Mouse (Mus musculus): Measurements from ENCODE around the gene Slc9a1. TPM values are rescaled to one million over a fixed set of nuclear protein-coding genes. Genes with fewer than 3 reads are reported as not detected.

Slc9a1 gene
- polyA plus RNA-seq (2015; fragmentation: Nextera tagmentation; extraction: Ambion mirVana) = 7.2 and 8.1 TPM in 2 replicates

- Histone ChIP-seq H3K4me3 (ENCODE audit: low read length) (peak within 1 kb of the TSS; percentile 87), H3K27me3 (ENCODE audit: control insufficient read depth, insufficient read depth, low read length) (no peaks in the 10 kb centered on the region), H3K27ac (ENCODE audit: low read length) (peak within 1 kb of the TSS; percentile 80), H3K4me2 (ENCODE audit: low read depth, low read length) (peak within 1 kb of the TSS; percentile 86), H3K9me3 (replicated peaks; ENCODE audit: control insufficient read depth, low read length) (no peaks in the 10 kb centered on the region), H3K9ac (ENCODE audit: low read length) (peak within 1 kb of the TSS; percentile 95), H3K36me3 (ENCODE audit: control insufficient read depth, insufficient read depth) (no peaks in the 10 kb centered on the region), H3K4me1 (ENCODE audit: control insufficient read depth, insufficient read depth, low read length) (peaks cover 37% of the 10 kb centered on the region)
- ATAC-seq (replicated peaks; ENCODE audit: extremely low read depth, insufficient read depth, low FRiP score) = peak; percentile 95
- WGBS = under 1% methylated on average over 40 of the region's 40 CpGs
Observed at GRCm38 (mm10) chr4:133369553-133370297, at the start of gene Slc9a1. Slc9a1 (plus strand) TSS chr4:133369706.

GRCm38 (mm10) chr4:133328129-133328528 lies 41.4 kb upstream of the Slc9a1 start:
- H3K4me2 ChIP-seq (ENCODE audit: low read depth, low read length) = no peak overlapping the region
- no peaks in the 10 kb centered on the region for H3K27me3 ChIP-seq (ENCODE audit: control insufficient read depth, insufficient read depth, low read length)
- H3K4me1 ChIP-seq (ENCODE audit: control insufficient read depth, insufficient read depth, low read length) = peaks cover 3% of the 10 kb centered on the region; the same call in 1 of the 2 replicates
- 53% methylated on average over 7 of the region's 7 CpGs for WGBS
- H3K9me3 ChIP-seq (replicated peaks; ENCODE audit: control insufficient read depth, low read length) = no peaks in the 10 kb centered on the region
- no peaks in the 10 kb centered on the region for H3K36me3 ChIP-seq (ENCODE audit: control insufficient read depth, insufficient read depth)
- no peak for ATAC-seq (replicated peaks; ENCODE audit: extremely low read depth, insufficient read depth, low FRiP score)
- H3K4me3 ChIP-seq (ENCODE audit: low read length) = no peak overlapping the region
- H3K9ac ChIP-seq (ENCODE audit: low read length) = no peak overlapping the region
- H3K27ac ChIP-seq (ENCODE audit: low read length) = no peak overlapping the region

GRCm38 (mm10) chr4:133330296-133330695 lies 39.2 kb upstream of the Slc9a1 start:
- H3K27ac ChIP-seq (ENCODE audit: low read length) = no peak overlapping the region
- H3K9me3 ChIP-seq (replicated peaks; ENCODE audit: control insufficient read depth, low read length) = no peaks in the 10 kb centered on the region
- H3K4me3 ChIP-seq (ENCODE audit: low read length) = no peak overlapping the region
- WGBS = 79% methylated on average over 4 of the region's 4 CpGs
- H3K4me1 ChIP-seq (ENCODE audit: control insufficient read depth, insufficient read depth, low read length) = peaks cover 3% of the 10 kb centered on the region; the same call in 1 of the 2 replicates
- H3K36me3 ChIP-seq (ENCODE audit: control insufficient read depth, insufficient read depth) = no peaks in the 10 kb centered on the region
- H3K27me3 ChIP-seq (ENCODE audit: control insufficient read depth, insufficient read depth, low read length) = no peaks in the 10 kb centered on the region
- H3K4me2 ChIP-seq (ENCODE audit: low read depth, low read length) = no peak overlapping the region
- ATAC-seq (replicated peaks; ENCODE audit: extremely low read depth, insufficient read depth, low FRiP score) = no peak
- H3K9ac ChIP-seq (ENCODE audit: low read length) = no peak overlapping the region

GRCm38 (mm10) chr4:133333306-133333705 lies 36.2 kb upstream of the Slc9a1 start:
- ATAC-seq (replicated peaks; ENCODE audit: extremely low read depth, insufficient read depth, low FRiP score) = no peak; the same call in 1 of the 2 replicates

GRCm38 (mm10) chr4:133337833-133338520 lies 31.5 kb upstream of the Slc9a1 start:
- WGBS = 11% methylated on average over 14 of the region's 14 CpGs
- Histone ChIP-seq H3K27ac (ENCODE audit: low read length) (no peak overlapping the region; the same call in 1 of the 2 replicates), H3K27me3 (ENCODE audit: control insufficient read depth, insufficient read depth, low read length) (peaks cover 2% of the 10 kb centered on the region; the same call in 1 of the 2 replicates), H3K4me1 (ENCODE audit: control insufficient read depth, insufficient read depth, low read length) (peaks cover 8% of the 10 kb centered on the region; the same call in 1 of the 2 replicates), H3K36me3 (ENCODE audit: control insufficient read depth, insufficient read depth) (no peaks in the 10 kb centered on the region), H3K4me3 (ENCODE audit: low read length) (peak overlapping the region; percentile 95), H3K9ac (ENCODE audit: low read length) (peak overlapping the region; percentile 94), H3K9me3 (replicated peaks; ENCODE audit: control insufficient read depth, low read length) (no peaks in the 10 kb centered on the region), H3K4me2 (ENCODE audit: low read depth, low read length) (peak overlapping the region; percentile 88)
- no peak for ATAC-seq (replicated peaks; ENCODE audit: extremely low read depth, insufficient read depth, low FRiP score)

More at GRCm38 (mm10) chr4:133333306-133333705, 36.2 kb upstream of the Slc9a1 start:
- H3K9ac ChIP-seq (ENCODE audit: low read length) = no peak overlapping the region
- WGBS = 78% methylated on average over 6 of the region's 6 CpGs
- H3K4me2 ChIP-seq (ENCODE audit: low read depth, low read length) = no peak overlapping the region
- no peak overlapping the region for H3K4me3 ChIP-seq (ENCODE audit: low read length)
- no peaks in the 10 kb centered on the region for H3K9me3 ChIP-seq (replicated peaks; ENCODE audit: control insufficient read depth, low read length)
- no peak overlapping the region for H3K27ac ChIP-seq (ENCODE audit: low read length)
- H3K27me3 ChIP-seq (ENCODE audit: control insufficient read depth, insufficient read depth, low read length) = no peaks in the 10 kb centered on the region
- peaks cover 8% of the 10 kb centered on the region; the same call in 1 of the 2 replicates for H3K4me1 ChIP-seq (ENCODE audit: control insufficient read depth, insufficient read depth, low read length)
- no peaks in the 10 kb centered on the region for H3K36me3 ChIP-seq (ENCODE audit: control insufficient read depth, insufficient read depth)

GRCm38 (mm10) chr4:133338521-133339095 lies 30.9 kb upstream of the Slc9a1 start:
- Histone ChIP-seq H3K36me3 (ENCODE audit: control insufficient read depth, insufficient read depth) (no peaks in the 10 kb centered on the region), H3K4me2 (ENCODE audit: low read depth, low read length) (peak overlapping the region; percentile 88), H3K27ac (ENCODE audit: low read length) (peak overlapping the region; percentile 77), H3K9ac (ENCODE audit: low read length) (peak overlapping the region; percentile 94), H3K27me3 (ENCODE audit: control insufficient read depth, insufficient read depth, low read length) (peaks cover 2% of the 10 kb centered on the region; the same call in 1 of the 2 replicates), H3K4me1 (ENCODE audit: control insufficient read depth, insufficient read depth, low read length) (peaks cover 8% of the 10 kb centered on the region; the same call in 1 of the 2 replicates), H3K9me3 (replicated peaks; ENCODE audit: control insufficient read depth, low read length) (no peaks in the 10 kb centered on the region), H3K4me3 (ENCODE audit: low read length) (peak overlapping the region; percentile 95)
- WGBS = under 1% methylated on average over 37 of the region's 39 CpGs
- ATAC-seq (replicated peaks; ENCODE audit: extremely low read depth, insufficient read depth, low FRiP score) = no peak; the same call in none of the 2 replicates

- no peaks in the 10 kb centered on the region for H3K9me3 ChIP-seq (replicated peaks; ENCODE audit: control insufficient read depth, low read length)
- peak overlapping the region; percentile 94 for H3K9ac ChIP-seq (ENCODE audit: low read length)
- peak; percentile 95 for ATAC-seq (replicated peaks; ENCODE audit: extremely low read depth, insufficient read depth, low FRiP score)
- peak overlapping the region; percentile 95 for H3K4me3 ChIP-seq (ENCODE audit: low read length)
- no peaks in the 10 kb centered on the region for H3K36me3 ChIP-seq (ENCODE audit: control insufficient read depth, insufficient read depth)
- H3K27ac ChIP-seq (ENCODE audit: low read length) = peak overlapping the region; percentile 77
- peaks cover 8% of the 10 kb centered on the region; the same call in 1 of the 2 replicates for H3K4me1 ChIP-seq (ENCODE audit: control insufficient read depth, insufficient read depth, low read length)
- H3K27me3 ChIP-seq (ENCODE audit: control insufficient read depth, insufficient read depth, low read length) = peaks cover 2% of the 10 kb centered on the region; the same call in 1 of the 2 replicates
- H3K4me2 ChIP-seq (ENCODE audit: low read depth, low read length) = peak overlapping the region; percentile 88
- under 1% methylated on average over 58 of the region's 60 CpGs for WGBS
Observed at GRCm38 (mm10) chr4:133339148-133339749, 30.3 kb upstream of the Slc9a1 start.

GRCm38 (mm10) chr4:133340217-133340616 lies 29.3 kb upstream of the Slc9a1 start:
- H3K27ac ChIP-seq (ENCODE audit: low read length) = no peak overlapping the region
- H3K27me3 ChIP-seq (ENCODE audit: control insufficient read depth, insufficient read depth, low read length) = peaks cover 2% of the 10 kb centered on the region; the same call in 1 of the 2 replicates
- no peak overlapping the region for H3K9ac ChIP-seq (ENCODE audit: low read length)
- WGBS = 80% methylated on average over 2 of the region's 2 CpGs
- H3K4me3 ChIP-seq (ENCODE audit: low read length) = no peak overlapping the region
- H3K36me3 ChIP-seq (ENCODE audit: control insufficient read depth, insufficient read depth) = no peaks in the 10 kb centered on the region
- H3K4me2 ChIP-seq (ENCODE audit: low read depth, low read length) = no peak overlapping the region
- no peaks in the 10 kb centered on the region for H3K9me3 ChIP-seq (replicated peaks; ENCODE audit: control insufficient read depth, low read length)
- peaks cover 8% of the 10 kb centered on the region; the same call in 1 of the 2 replicates for H3K4me1 ChIP-seq (ENCODE audit: control insufficient read depth, insufficient read depth, low read length)
- ATAC-seq (replicated peaks; ENCODE audit: extremely low read depth, insufficient read depth, low FRiP score) = no peak
